Comparison of ENCODE assay signal across 8 mouse cellular contexts in genomic region chr3:107472198-107472597, GRCm38 (mm10). TPM values are rescaled to one million over a fixed set of nuclear protein-coding genes. Genes with fewer than 3 reads are reported as not detected.
A peak's percentile ranks its signal among the peaks of the same experiment; 100 is the strongest.
DNase-seq lines count a peak whose midpoint lies in the region; ATAC-seq and TF ChIP-seq lines count a peak whose summit lies in the region.

No protein-coding gene starts in this region.

- DNase-seq in left cerebral cortex, postnatal 4 days: peak; percentile 42
- DNase-seq in left cerebral cortex, adult 18-20 months (ENCODE audit: low spot score in 2 of 2): no peak
- DNase-seq in R1 (ENCODE audit: low read depth, low spot score): peak; percentile 63
- DNase-seq in cerebellum, postnatal 25 days: peak; percentile 60 to 63
- DNase-seq in heart, postnatal 14 days: peak; percentile 39 to 58
- DNase-seq in liver, postnatal 0 days: no peak
- no peak for DNase-seq in layer of hippocampus, postnatal 14 days (ENCODE audit: low spot score in 2 of 2)

- H3K9me3 ChIP-seq in liver, postnatal 0 days (ENCODE audit: low read length): no peaks in the 10 kb centered on the region
- H3K9me3 ChIP-seq in neural tube, embryonic 15.5 days (replicated peaks): no peaks in the 10 kb centered on the region

- TF ChIP-seq EP300 in liver, postnatal 0 days (IDR thresholded peaks at IDR 0.05; ENCODE audit: low read depth): no peak

- H3K27me3 ChIP-seq in liver, postnatal 0 days (ENCODE audit: insufficient read depth, low read length): no peaks in the 10 kb centered on the region; the same call in 1 of the 2 replicates
- no peaks in the 10 kb centered on the region; the same call in 1 of the 2 replicates for H3K27me3 ChIP-seq in neural tube, embryonic 15.5 days (replicated peaks)

- intact Hi-C loops in left cerebral cortex, postnatal 4 days (cut with DNase I): no loop called here
- intact Hi-C loops in heart, postnatal 14 days (cut with DNase I): no loop called here

- H3K27ac ChIP-seq in liver, postnatal 0 days (ENCODE audit: low read depth): no peak overlapping the region
- peak overlapping the region; percentile 70 for H3K27ac ChIP-seq in neural tube, embryonic 15.5 days (replicated peaks)

- no peak for ATAC-seq in liver, postnatal 0 days
- ATAC-seq in neural tube, embryonic 15.5 days (ENCODE audit: low FRiP score): peak; percentile 86

- no peak overlapping the region for H3K9ac ChIP-seq in liver, postnatal 0 days (replicated peaks)
- no peak overlapping the region for H3K9ac ChIP-seq in neural tube, embryonic 15.5 days (replicated peaks)

- TF ChIP-seq CTCF in liver, postnatal 0 days (IDR thresholded peaks at IDR 0.05; ENCODE audit: low read depth): peak; percentile 96

- no peaks in the 10 kb centered on the region for H3K4me1 ChIP-seq in liver, postnatal 0 days (ENCODE audit: insufficient read depth)
- H3K4me1 ChIP-seq in neural tube, embryonic 15.5 days: peaks cover 7% of the 10 kb centered on the region

- H3K4me2 ChIP-seq in liver, postnatal 0 days (ENCODE audit: low read depth, low read length): no peak overlapping the region
- peak overlapping the region; percentile 35 for H3K4me2 ChIP-seq in neural tube, embryonic 15.5 days

- WGBS in liver, postnatal 0 days (ENCODE audit: insufficient replicate concordance): 36% methylated on average over 6 of the region's 6 CpGs
- WGBS in neural tube, embryonic 15.5 days: 21% methylated on average over 6 of the region's 6 CpGs

- H3K4me3 ChIP-seq in liver, postnatal 0 days (ENCODE audit: low read depth, low read length): no peak overlapping the region
- no peak overlapping the region for H3K4me3 ChIP-seq in neural tube, embryonic 15.5 days (replicated peaks)

- no peaks in the 10 kb centered on the region for H3K36me3 ChIP-seq in liver, postnatal 0 days (replicated peaks; ENCODE audit: insufficient read depth, low read length)
- no peaks in the 10 kb centered on the region for H3K36me3 ChIP-seq in neural tube, embryonic 15.5 days

RNA-seq across cellular contexts. Expression of gene Kcnc4, which starts 12.8 kb away (rescaled TPM):
- 10 to 100 TPM; 21.2 to 25.8 TPM for total RNA-seq in left cerebral cortex, postnatal 4 days (2021)
- total RNA-seq in left cerebral cortex, adult 18-20 months (2021): 10 to 100 TPM; 70.5 to 75.2 TPM
- total RNA-seq in heart, postnatal 14 days (2021): under 1 TPM; 0.37 to 0.43 TPM
- polyA plus RNA-seq in liver, postnatal 0 days (2015; fragmentation: Nextera tagmentation; extraction: Ambion mirVana): not detected in 2 replicates
- polyA plus RNA-seq in neural tube, embryonic 15.5 days (2015; fragmentation: Nextera tagmentation; extraction: Ambion mirVana): 9.1 TPM in 2 replicates
- total RNA-seq in layer of hippocampus, postnatal 14 days (2021): 10 to 100 TPM; 33.1 to 35.8 TPM

RNA-seq across cellular contexts. Expression of gene Slc6a17, which starts 45.6 kb away (rescaled TPM):
- 100 to 1,000 TPM; 152 to 153 TPM for total RNA-seq in left cerebral cortex, postnatal 4 days (2021)
- 100 to 1,000 TPM; 388 to 416 TPM for total RNA-seq in left cerebral cortex, adult 18-20 months (2021)
- total RNA-seq in heart, postnatal 14 days (2021): 1 to 10 TPM; 1.3 to 1.5 TPM
- polyA plus RNA-seq in liver, postnatal 0 days (2015; fragmentation: Nextera tagmentation; extraction: Ambion mirVana): 0.02 and 0.08 TPM in 2 replicates
- polyA plus RNA-seq in neural tube, embryonic 15.5 days (2015; fragmentation: Nextera tagmentation; extraction: Ambion mirVana): 13.9 and 16.9 TPM in 2 replicates
- 100 to 1,000 TPM; 281 to 304 TPM for total RNA-seq in layer of hippocampus, postnatal 14 days (2021)

Comparison
In these comparisons a context has a peak if more than half of its experiments do, and no peak if none do; other contexts are left out.
1. DNase-seq: peak in left cerebral cortex, postnatal 4 days (single experiment), R1 (single experiment), cerebellum, postnatal 25 days (2 of 2) and heart, postnatal 14 days (2 of 2); none in left cerebral cortex, adult 18-20 months (0 of 2), liver, postnatal 0 days (single experiment) and layer of hippocampus, postnatal 14 days (0 of 2).
2. RNA of gene Kcnc4, which starts 12.8 kb away (total RNA-seq): 70.5 to 75.2 TPM in left cerebral cortex, adult 18-20 months, 33.1 to 35.8 TPM in layer of hippocampus, postnatal 14 days and 21.2 to 25.8 TPM in left cerebral cortex, postnatal 4 days; 0.37 to 0.43 TPM in heart, postnatal 14 days; every median in the first group is over 10 times any median in the second.
3. RNA of gene Slc6a17, which starts 45.6 kb away (total RNA-seq): 388 to 416 TPM in left cerebral cortex, adult 18-20 months, 281 to 304 TPM in layer of hippocampus, postnatal 14 days and 152 to 153 TPM in left cerebral cortex, postnatal 4 days; 1.3 to 1.5 TPM in heart, postnatal 14 days; every median in the first group is over 10 times any median in the second.